Mouse (Mus musculus): ENCODE data around the gene Gm7735. TPM values are rescaled to one million over a fixed set of nuclear protein-coding genes. Genes with fewer than 3 reads are reported as not detected.
"Not testable (repeated sequence)": the region's sequence is repeated elsewhere in the genome, so short reads cannot be mapped to it uniquely, and the experiment has no call there.

Gm7735 gene
- not detected in 2 replicates for polyA plus RNA-seq (2015; fragmentation: Nextera tagmentation; extraction: Ambion mirVana)

- not testable (repeated sequence) for H3K9ac ChIP-seq; H3K9me3 ChIP-seq; H3K27me3 ChIP-seq; H3K4me3 ChIP-seq; H3K36me3 ChIP-seq; H3K4me2 ChIP-seq; H3K27ac ChIP-seq; H3K4me1 ChIP-seq; ATAC-seq (ENCODE audit: insufficient number of reproducible peaks, insufficient read depth, low FRiP score, low TSS enrichment, low read depth)
These were observed at the start of gene Gm7735 for GRCm38 (mm10) chr16:89169190-89169589. Gene Gm7735, plus strand, starts transcription at chr16:89169490.

DNA sequence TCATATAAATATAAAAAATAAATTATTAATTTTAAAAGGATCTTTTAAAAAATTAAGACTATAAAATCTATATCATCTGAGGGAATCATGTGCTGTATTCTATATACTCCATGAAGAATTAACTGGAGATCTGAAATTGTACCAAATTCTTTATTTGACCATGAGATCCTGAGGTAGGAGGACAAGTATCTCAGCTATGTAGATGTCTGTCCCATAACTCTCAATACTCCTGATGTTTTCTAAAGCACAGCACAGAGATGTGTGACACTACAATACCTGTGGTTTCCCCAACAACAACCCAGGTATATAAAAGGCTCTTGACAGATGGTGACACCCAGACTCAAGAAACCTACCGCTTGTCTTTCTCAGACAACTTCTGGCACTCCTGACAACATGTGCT is 28.7 kb upstream of the Gm7735 start, which contains the start of gene Gm6358:
Gene Gm6358, plus strand, starts transcription at position 301 of the 400 bp plus-strand sequence.
- no peaks in the 10 kb centered on the region for H3K9me3 ChIP-seq
- no peak within 1 kb of the TSS for H3K4me2 ChIP-seq
- H3K4me3 ChIP-seq = no peak within 1 kb of the TSS
- WGBS = 85% methylated on average over 1 of the region's 1 CpGs
- no peaks in the 10 kb centered on the region for H3K4me1 ChIP-seq
- ATAC-seq (ENCODE audit: insufficient number of reproducible peaks, insufficient read depth, low FRiP score, low TSS enrichment, low read depth) = no peak
- H3K27ac ChIP-seq = no peak within 1 kb of the TSS
- H3K36me3 ChIP-seq = no peaks in the 10 kb centered on the region
- no peaks in the 10 kb centered on the region for H3K27me3 ChIP-seq
- no peak within 1 kb of the TSS for H3K9ac ChIP-seq

- H3K4me2 ChIP-seq = no peak within 1 kb of the TSS
- no peaks in the 10 kb centered on the region for H3K36me3 ChIP-seq
- 91% methylated on average over 1 of the region's 1 CpGs for WGBS
- no peaks in the 10 kb centered on the region for H3K27me3 ChIP-seq
- H3K9me3 ChIP-seq = no peaks in the 10 kb centered on the region
- H3K4me1 ChIP-seq = no peaks in the 10 kb centered on the region
- no peak for ATAC-seq (ENCODE audit: insufficient number of reproducible peaks, insufficient read depth, low FRiP score, low TSS enrichment, low read depth)
- no peak within 1 kb of the TSS for H3K4me3 ChIP-seq
- H3K9ac ChIP-seq = no peak within 1 kb of the TSS
- no peak within 1 kb of the TSS for H3K27ac ChIP-seq
These were observed 18.5 kb upstream of the Gm7735 start, which contains the start of gene Gm10061 for GRCm38 (mm10) chr16:89150786-89151185. Gene Gm10061, plus strand, starts transcription at chr16:89151086.

DNA sequence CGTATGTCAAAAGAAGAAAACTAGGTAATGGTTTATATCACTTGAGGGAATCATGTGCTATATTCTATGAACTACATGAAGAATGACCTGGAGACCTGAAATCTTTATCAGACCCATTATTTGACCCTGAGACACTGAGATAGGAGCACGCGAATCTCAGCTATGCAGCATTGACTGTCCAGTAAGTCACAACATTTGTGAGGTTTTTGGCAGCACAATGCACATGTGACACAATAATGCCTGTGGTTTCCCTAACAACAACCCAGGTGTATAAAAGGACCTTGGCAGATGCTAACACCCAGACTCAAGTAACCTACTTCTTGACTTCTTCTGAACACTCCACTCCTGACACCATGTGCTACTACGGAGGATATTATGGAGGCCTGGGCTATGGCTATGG is 11.6 kb upstream of the Gm7735 start, which contains the start of gene Gm9789:
Gene Gm9789, plus strand, starts transcription at position 301 of the 400 bp plus-strand sequence.
- Histone ChIP-seq H3K9ac (no peak within 1 kb of the TSS), H3K4me1 (no peaks in the 10 kb centered on the region), H3K4me3 (no peak within 1 kb of the TSS), H3K36me3 (no peaks in the 10 kb centered on the region), H3K27me3 (no peaks in the 10 kb centered on the region), H3K4me2 (no peak within 1 kb of the TSS), H3K27ac (no peak within 1 kb of the TSS), H3K9me3 (no peaks in the 10 kb centered on the region)
- 83% methylated on average over 4 of the region's 4 CpGs for WGBS
- ATAC-seq (ENCODE audit: insufficient number of reproducible peaks, insufficient read depth, low FRiP score, low TSS enrichment, low read depth) = no peak

DNA sequence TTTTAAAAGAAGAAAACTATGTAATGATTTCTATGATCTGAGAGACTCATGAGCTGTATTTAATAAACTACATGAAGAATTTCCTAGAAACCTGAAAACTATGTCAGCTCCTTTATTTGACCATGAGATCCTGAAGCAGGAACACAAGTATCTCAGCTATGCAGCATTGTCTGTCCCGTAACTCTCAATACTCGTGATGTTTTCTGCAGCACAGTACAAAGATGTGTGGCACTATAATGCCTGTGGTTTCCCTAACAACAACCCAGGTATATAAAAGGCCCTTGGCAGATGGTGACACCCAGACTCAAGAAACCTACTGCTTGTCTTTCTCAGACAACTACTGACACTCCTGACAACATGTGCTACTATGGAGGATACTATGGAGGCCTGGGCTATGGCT is 5.1 kb downstream of the Gm7735 start, which contains the start of gene 1110057P08Rik:
Gene 1110057P08Rik, plus strand, starts transcription at position 301 of the 400 bp plus-strand sequence.
- Histone ChIP-seq H3K9ac (no peak within 1 kb of the TSS), H3K9me3 (no peaks in the 10 kb centered on the region), H3K4me2 (no peak within 1 kb of the TSS), H3K4me3 (no peak within 1 kb of the TSS), H3K27ac (no peak within 1 kb of the TSS), H3K4me1 (no peaks in the 10 kb centered on the region), H3K36me3 (no peaks in the 10 kb centered on the region), H3K27me3 (no peaks in the 10 kb centered on the region)
- 83% methylated on average over 2 of the region's 2 CpGs for WGBS
- no peak for ATAC-seq (ENCODE audit: insufficient number of reproducible peaks, insufficient read depth, low FRiP score, low TSS enrichment, low read depth)

DNA sequence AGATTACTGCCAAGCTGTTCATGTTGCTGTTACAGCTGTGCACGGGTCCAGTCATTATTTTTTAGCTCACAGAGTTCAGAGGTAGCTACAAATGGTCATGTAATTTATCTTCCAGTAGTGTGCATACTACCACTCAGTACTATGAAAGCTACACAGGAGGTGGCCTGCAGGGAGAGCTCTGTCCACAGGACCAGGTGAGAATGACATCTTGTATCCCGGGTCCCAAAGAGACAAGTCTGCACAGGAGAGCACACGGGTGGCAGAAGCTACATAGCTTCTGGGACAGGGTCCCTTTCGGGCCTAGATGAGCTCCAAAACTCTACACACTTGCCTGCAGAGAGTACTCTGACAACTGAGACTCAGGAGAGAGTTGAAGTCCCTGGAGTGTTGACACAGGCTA is 19.3 kb downstream of the Gm7735 start:
- no peaks in the 10 kb centered on the region for H3K9me3 ChIP-seq
- no peak for ATAC-seq (ENCODE audit: insufficient number of reproducible peaks, insufficient read depth, low FRiP score, low TSS enrichment, low read depth)
- H3K27ac ChIP-seq = no peak overlapping the region
- H3K4me2 ChIP-seq = no peak overlapping the region
- no peaks in the 10 kb centered on the region for H3K27me3 ChIP-seq
- H3K9ac ChIP-seq = no peak overlapping the region
- 81% methylated on average over 4 of the region's 4 CpGs for WGBS
- no peaks in the 10 kb centered on the region for H3K36me3 ChIP-seq
- no peaks in the 10 kb centered on the region for H3K4me1 ChIP-seq
- H3K4me3 ChIP-seq = no peak overlapping the region

DNA sequence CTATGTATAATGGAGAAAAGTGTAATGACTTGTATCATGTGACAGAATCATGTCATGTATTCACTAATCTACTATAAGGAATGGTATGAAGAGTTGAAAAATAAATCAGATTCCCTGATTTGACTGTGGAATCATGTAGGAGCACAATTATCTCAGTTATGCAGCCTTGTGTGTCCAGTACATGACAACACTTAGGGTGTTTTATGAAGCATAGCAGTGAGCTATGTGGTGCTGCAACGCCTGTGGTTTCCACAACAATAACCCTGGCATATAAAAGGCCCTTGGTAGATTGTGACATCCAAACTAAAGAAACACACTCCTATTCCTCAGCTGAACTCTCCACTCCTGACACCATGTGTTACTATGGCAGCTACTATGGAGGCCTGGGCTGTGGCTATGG is 36.3 kb downstream of the Gm7735 start, which contains the start of gene Krtap20-2:
Gene Krtap20-2, plus strand, starts transcription at position 301 of the 400 bp plus-strand sequence.
- WGBS = 76% methylated on average over 1 of the region's 1 CpGs
- H3K27ac ChIP-seq = no peak within 1 kb of the TSS
- no peak for ATAC-seq (ENCODE audit: insufficient number of reproducible peaks, insufficient read depth, low FRiP score, low TSS enrichment, low read depth)

More for the DNA sequence above, 36.3 kb downstream of the Gm7735 start, which contains the start of gene Krtap20-2:
- Histone ChIP-seq H3K4me2 (no peak within 1 kb of the TSS), H3K4me3 (no peak within 1 kb of the TSS), H3K36me3 (no peaks in the 10 kb centered on the region), H3K9ac (no peak within 1 kb of the TSS), H3K4me1 (no peaks in the 10 kb centered on the region), H3K27me3 (no peaks in the 10 kb centered on the region), H3K9me3 (no peaks in the 10 kb centered on the region)

Other genes with a start within 250 kb of the Gm7735 start
- not detected in 2 replicates for gene Krtap19-9b, start 237.2 kb upstream of the Gm7735 start, polyA plus RNA-seq (2015; fragmentation: Nextera tagmentation; extraction: Ambion mirVana)
- gene Krtap16-3, start 206.6 kb upstream of the Gm7735 start, polyA plus RNA-seq (2015; fragmentation: Nextera tagmentation; extraction: Ambion mirVana) = not detected in 2 replicates
- not detected in 2 replicates for gene Krtap22-2, start 158.7 kb upstream of the Gm7735 start, polyA plus RNA-seq (2015; fragmentation: Nextera tagmentation; extraction: Ambion mirVana)
- gene Gm10229, start 154.2 kb upstream of the Gm7735 start, polyA plus RNA-seq (2015; fragmentation: Nextera tagmentation; extraction: Ambion mirVana) = not detected in 2 replicates
- not detected in 2 replicates for gene Krtap6-1, start 137.8 kb upstream of the Gm7735 start, polyA plus RNA-seq (2015; fragmentation: Nextera tagmentation; extraction: Ambion mirVana)
- gene Gm10228, start 128.0 kb upstream of the Gm7735 start, polyA plus RNA-seq (2015; fragmentation: Nextera tagmentation; extraction: Ambion mirVana) = not detected in 2 replicates
- gene Krtap6-5, start 121.6 kb upstream of the Gm7735 start, polyA plus RNA-seq (2015; fragmentation: Nextera tagmentation; extraction: Ambion mirVana) = not detected in 2 replicates
- gene 1110025L11Rik, start 105.5 kb upstream of the Gm7735 start, polyA plus RNA-seq (2015; fragmentation: Nextera tagmentation; extraction: Ambion mirVana) = not detected in 2 replicates
- gene Krtap6-3, start 85.5 kb upstream of the Gm7735 start, polyA plus RNA-seq (2015; fragmentation: Nextera tagmentation; extraction: Ambion mirVana) = not detected in 2 replicates
- not detected in 2 replicates for gene Gm6358, start 28.6 kb upstream of the Gm7735 start, polyA plus RNA-seq (2015; fragmentation: Nextera tagmentation; extraction: Ambion mirVana)
- gene Gm10061, start 18.4 kb upstream of the Gm7735 start, polyA plus RNA-seq (2015; fragmentation: Nextera tagmentation; extraction: Ambion mirVana) = not detected in 2 replicates
- gene Gm9789, start 11.5 kb upstream of the Gm7735 start, polyA plus RNA-seq (2015; fragmentation: Nextera tagmentation; extraction: Ambion mirVana) = not detected in 2 replicates
- gene 1110057P08Rik, start 5.2 kb downstream of the Gm7735 start, polyA plus RNA-seq (2015; fragmentation: Nextera tagmentation; extraction: Ambion mirVana) = not detected in 2 replicates
- not detected in 2 replicates for gene Krtap20-2, start 36.4 kb downstream of the Gm7735 start, polyA plus RNA-seq (2015; fragmentation: Nextera tagmentation; extraction: Ambion mirVana)
- not detected in 2 replicates for gene Krtap21-1, start 234.4 kb downstream of the Gm7735 start, polyA plus RNA-seq (2015; fragmentation: Nextera tagmentation; extraction: Ambion mirVana)